Mouse (Mus musculus): ENCODE data around the gene Lrmda. TPM values are rescaled to one million over a fixed set of nuclear protein-coding genes. Genes with fewer than 3 reads are reported as not detected.

Lrmda gene
- polyA plus RNA-seq, 1 experiment from 2014 or later, result 0.80 TPM

DNA sequence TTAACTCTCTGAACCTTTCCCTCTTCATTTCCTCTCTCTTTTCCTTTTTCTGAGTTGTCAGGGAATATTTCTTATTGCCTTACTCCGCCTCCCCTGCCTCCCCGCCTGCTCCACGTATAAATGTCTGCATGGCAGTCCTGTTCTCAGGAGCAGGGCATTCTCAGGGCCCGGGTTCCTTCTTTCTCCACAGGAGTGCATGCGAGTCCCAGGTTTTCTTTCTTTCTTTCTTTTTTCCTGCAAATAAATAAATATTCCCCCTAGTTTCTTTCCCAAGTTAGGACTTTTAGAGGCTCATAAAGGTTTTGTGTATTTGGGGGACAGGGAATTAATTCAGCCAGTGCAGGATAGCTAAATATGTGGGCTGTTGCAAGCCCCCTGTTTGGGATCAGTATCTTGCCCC lies 27.7 kb upstream of the Lrmda start:
- ATAC-seq, result no peak
- H3K9me3 ChIP-seq (ENCODE audit: control insufficient read depth, low read length), result no peaks in the 10 kb centered on the region
- no peak overlapping the region for H3K9ac ChIP-seq (ENCODE audit: low read depth, low read length)
- no peak overlapping the region for H3K27ac ChIP-seq (ENCODE audit: low read depth, low read length)
- peaks cover 34% of the 10 kb centered on the region for H3K4me1 ChIP-seq (ENCODE audit: control insufficient read depth, insufficient read depth, low read depth, low read length)
- H3K36me3 ChIP-seq (ENCODE audit: control insufficient read depth, insufficient read depth, low read length), result no peaks in the 10 kb centered on the region
- H3K27me3 ChIP-seq (replicated peaks; ENCODE audit: control insufficient read depth, insufficient read depth, low read length), result peaks cover 19% of the 10 kb centered on the region
- 22% methylated on average over 5 of the region's 5 CpGs for WGBS
- H3K4me3 ChIP-seq (ENCODE audit: low read length), result no peak overlapping the region; the same call in 1 of the 2 replicates
- peak overlapping the region; percentile 84 for H3K4me2 ChIP-seq (ENCODE audit: low read length)

DNA sequence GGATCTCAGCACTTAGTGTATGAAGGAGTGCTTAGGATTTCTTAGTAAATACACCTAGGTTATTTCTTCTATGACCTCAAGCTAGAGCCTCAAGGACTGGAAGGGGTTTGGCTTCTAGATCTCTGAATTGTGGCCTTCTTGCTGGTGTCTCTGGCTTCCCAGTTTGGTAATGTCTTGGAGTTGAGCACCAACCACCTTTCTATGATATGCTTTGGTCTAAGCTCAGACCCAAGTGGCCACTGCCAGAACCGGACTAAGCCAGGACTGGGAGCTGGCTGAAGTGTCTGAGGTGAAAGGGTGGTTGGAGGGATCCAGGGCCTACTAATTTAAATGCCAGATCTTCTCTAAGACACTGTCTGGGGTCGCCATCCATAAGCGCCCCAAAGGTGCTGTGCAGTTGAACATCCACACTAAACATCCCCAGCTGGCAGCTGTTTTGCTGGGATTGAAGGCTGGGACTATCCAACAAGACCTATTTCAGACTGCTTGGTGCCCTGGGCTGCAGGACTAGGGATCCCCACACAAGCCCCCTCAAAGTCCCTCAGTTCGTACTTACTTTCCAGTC lies 27.1 kb upstream of the Lrmda start:
- WGBS, result 62% methylated on average over 4 of the region's 4 CpGs
- Histone ChIP-seq H3K9me3 (ENCODE audit: control insufficient read depth, low read length) (no peaks in the 10 kb centered on the region), H3K9ac (ENCODE audit: low read depth, low read length) (no peak overlapping the region), H3K4me1 (ENCODE audit: control insufficient read depth, insufficient read depth, low read depth, low read length) (peaks cover 34% of the 10 kb centered on the region), H3K4me3 (ENCODE audit: low read length) (no peak overlapping the region), H3K27me3 (replicated peaks; ENCODE audit: control insufficient read depth, insufficient read depth, low read length) (peaks cover 19% of the 10 kb centered on the region), H3K27ac (ENCODE audit: low read depth, low read length) (no peak overlapping the region), H3K4me2 (ENCODE audit: low read length) (peak overlapping the region; percentile 84; the same call in 1 of the 2 replicates), H3K36me3 (ENCODE audit: control insufficient read depth, insufficient read depth, low read length) (no peaks in the 10 kb centered on the region)
- no peak for ATAC-seq

DNA sequence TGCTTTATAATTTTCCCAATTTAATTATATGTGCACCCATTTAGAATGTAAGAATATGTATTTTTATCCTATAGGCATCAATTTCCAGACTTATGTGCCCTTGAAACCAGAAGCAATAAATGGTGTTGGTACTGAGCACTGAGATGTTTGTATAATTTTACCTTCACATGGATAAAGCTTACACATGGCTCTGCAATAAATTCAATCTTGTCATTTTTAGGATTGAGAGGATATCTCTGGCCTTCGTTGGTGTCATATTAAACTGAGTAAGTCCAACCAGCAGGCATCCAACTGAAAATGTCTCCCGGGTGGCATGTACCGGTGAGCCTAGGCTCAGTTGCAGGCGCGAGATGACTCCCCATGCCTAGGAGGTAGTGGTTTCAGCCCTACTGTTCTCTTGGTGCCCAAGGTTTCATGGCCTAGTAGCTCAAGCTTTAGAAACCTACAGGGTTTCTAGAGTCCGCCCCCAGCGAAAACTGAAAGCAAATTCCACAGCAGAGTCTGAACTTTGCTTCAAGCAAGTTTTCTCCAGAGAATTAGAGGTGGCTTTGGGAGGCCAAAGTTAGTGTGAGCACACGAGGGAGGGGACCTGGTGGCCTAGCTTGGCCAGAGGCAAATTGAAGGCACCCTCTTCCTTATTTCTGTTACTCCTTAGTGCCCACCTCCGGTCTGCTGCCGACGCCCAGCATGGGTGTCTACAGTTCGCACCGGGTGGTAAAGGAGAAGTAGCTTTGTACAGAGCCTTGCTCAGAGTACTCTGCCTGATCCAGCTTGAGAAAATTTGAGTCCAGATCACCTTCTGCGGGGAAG lies 26.1 kb upstream of the Lrmda start:
- Histone ChIP-seq H3K9ac (ENCODE audit: low read depth, low read length) (no peak overlapping the region), H3K4me2 (ENCODE audit: low read length) (peak overlapping the region; percentile 91), H3K4me1 (ENCODE audit: control insufficient read depth, insufficient read depth, low read depth, low read length) (peaks cover 34% of the 10 kb centered on the region), H3K27me3 (replicated peaks; ENCODE audit: control insufficient read depth, insufficient read depth, low read length) (peaks cover 19% of the 10 kb centered on the region), H3K9me3 (ENCODE audit: control insufficient read depth, low read length) (no peaks in the 10 kb centered on the region), H3K4me3 (ENCODE audit: low read length) (peak overlapping the region; percentile 52), H3K27ac (ENCODE audit: low read depth, low read length) (no peak overlapping the region), H3K36me3 (ENCODE audit: control insufficient read depth, insufficient read depth, low read length) (no peaks in the 10 kb centered on the region)
- no peak for ATAC-seq
- 21% methylated on average over 14 of the region's 14 CpGs for WGBS

DNA sequence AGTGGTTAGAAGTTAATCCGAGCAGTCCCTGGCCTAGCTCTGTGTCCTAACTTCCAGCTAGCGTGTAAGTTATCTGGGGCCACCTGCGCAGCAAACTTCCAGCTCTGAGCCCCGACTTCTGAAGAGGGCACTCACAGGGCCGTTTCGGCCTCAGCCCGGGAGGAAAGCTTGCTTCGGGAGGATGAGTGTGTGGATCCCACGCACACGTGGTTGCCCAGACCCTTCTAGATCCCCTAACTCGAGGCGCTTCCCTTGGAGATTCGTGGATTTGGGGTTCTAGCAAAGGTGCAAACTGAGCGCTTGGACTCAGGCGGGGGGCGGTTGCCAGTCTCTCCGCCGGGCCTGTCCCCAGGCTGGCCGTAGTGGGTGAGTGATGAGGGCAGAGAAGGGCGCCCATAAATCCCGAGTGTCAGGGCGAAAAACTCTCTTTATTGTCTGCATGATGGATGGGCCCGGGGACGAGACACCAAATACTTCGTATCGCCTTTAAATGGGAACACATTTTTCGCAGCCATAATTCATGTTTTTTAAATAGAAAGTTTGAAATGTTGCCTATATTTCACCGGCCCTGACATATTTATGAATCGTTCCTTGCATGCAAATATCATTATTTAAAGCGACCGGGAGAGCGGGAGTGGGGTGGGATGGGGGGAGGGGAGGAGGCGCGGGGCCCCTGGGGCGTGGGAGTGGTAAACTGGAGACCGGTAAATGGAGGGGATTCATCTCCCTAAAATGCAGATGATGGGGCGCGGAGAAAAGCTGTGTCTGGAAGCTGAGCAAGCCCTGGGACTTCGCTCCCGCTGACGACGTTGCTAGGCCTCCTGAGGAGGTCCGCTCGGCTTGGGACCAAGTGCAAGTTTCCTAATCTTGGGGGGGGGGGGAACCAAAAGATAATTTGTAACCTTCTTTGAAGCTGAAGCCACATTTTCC lies 25.2 kb upstream of the Lrmda start:
- 5% methylated on average over 44 of the region's 44 CpGs for WGBS

DNA sequence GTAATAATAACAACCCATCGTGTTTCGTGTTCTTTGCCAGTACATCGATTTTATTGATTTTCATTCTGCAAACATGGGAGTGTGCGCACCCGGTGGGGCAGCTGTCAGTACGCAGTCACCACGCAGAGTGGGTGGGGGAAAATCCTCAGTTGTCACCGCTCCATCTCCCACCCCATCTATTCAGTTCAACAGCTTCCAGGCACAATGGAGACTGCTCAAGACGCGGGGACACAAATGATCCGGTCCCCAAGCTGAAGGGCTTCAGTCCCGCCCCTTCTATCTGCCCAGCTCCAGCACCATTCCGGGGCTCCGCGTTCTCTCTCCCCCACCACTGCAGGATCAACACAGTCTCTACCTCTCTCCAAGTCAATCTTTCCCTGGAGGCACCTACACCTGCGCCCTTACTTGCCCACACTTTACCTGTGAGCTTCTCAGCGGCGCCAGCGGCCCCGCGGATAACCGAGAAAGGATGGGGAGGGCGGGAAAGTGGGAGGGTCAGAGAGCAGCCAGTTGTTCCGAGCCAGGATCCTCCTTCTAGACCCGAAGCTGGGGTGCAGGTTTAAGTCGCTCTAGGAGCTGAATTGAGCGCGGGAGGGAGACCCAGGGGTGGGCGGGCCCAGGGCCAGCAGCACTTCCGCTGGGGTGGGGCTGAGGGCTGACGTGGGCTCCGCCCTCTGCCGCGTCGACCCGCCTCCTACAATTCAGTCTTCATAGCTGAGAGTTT lies 24.3 kb upstream of the Lrmda start:
- H3K4me2 ChIP-seq (ENCODE audit: low read length), result peak overlapping the region; percentile 91
- no peaks in the 10 kb centered on the region for H3K36me3 ChIP-seq (ENCODE audit: control insufficient read depth, insufficient read depth, low read length)
- peak; percentile 85 for ATAC-seq
- peak overlapping the region; percentile 69 for H3K9ac ChIP-seq (ENCODE audit: low read depth, low read length)
- no peaks in the 10 kb centered on the region for H3K9me3 ChIP-seq (ENCODE audit: control insufficient read depth, low read length)
- H3K27me3 ChIP-seq (replicated peaks; ENCODE audit: control insufficient read depth, insufficient read depth, low read length), result peaks cover 18% of the 10 kb centered on the region
- H3K4me3 ChIP-seq (ENCODE audit: low read length), result peak overlapping the region; percentile 52
- peaks cover 20% of the 10 kb centered on the region for H3K4me1 ChIP-seq (ENCODE audit: control insufficient read depth, insufficient read depth, low read depth, low read length)
- under 1% methylated on average over 33 of the region's 36 CpGs for WGBS
- H3K27ac ChIP-seq (ENCODE audit: low read depth, low read length), result peak overlapping the region; percentile 70

More for the DNA sequence above, 25.2 kb upstream of the Lrmda start:
- no peaks in the 10 kb centered on the region for H3K36me3 ChIP-seq (ENCODE audit: control insufficient read depth, insufficient read depth, low read length)
- ATAC-seq, result no peak
- no peaks in the 10 kb centered on the region for H3K9me3 ChIP-seq (ENCODE audit: control insufficient read depth, low read length)
- H3K4me1 ChIP-seq (ENCODE audit: control insufficient read depth, insufficient read depth, low read depth, low read length), result peaks cover 26% of the 10 kb centered on the region
- peak overlapping the region; percentile 43 for H3K9ac ChIP-seq (ENCODE audit: low read depth, low read length)
- H3K27ac ChIP-seq (ENCODE audit: low read depth, low read length), result peak overlapping the region; percentile 34; the same call in 1 of the 2 replicates
- H3K27me3 ChIP-seq (replicated peaks; ENCODE audit: control insufficient read depth, insufficient read depth, low read length), result peaks cover 19% of the 10 kb centered on the region
- H3K4me2 ChIP-seq (ENCODE audit: low read length), result peak overlapping the region; percentile 91
- peak overlapping the region; percentile 52 for H3K4me3 ChIP-seq (ENCODE audit: low read length)

DNA sequence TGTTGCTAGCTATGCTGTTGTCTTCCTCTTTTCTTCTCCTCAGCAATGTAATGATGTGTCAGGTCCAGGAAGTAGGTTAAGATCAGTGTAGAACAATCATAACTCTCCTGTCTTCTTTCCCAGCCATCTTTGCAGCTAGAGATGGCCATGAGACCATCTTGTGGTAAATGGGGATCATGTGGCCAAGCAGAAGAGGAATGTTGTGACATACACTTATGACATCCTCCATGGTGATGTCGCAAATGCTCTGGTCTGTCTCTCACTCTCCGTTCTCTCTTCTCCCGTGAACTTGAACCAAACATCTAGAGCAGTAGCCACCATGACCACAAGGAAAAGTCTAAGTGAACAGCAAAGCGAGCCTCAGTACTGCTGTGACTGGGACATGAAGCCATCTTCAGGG lies 19.9 kb upstream of the Lrmda start:
- Histone ChIP-seq H3K9me3 (ENCODE audit: control insufficient read depth, low read length) (no peaks in the 10 kb centered on the region), H3K27me3 (replicated peaks; ENCODE audit: control insufficient read depth, insufficient read depth, low read length) (peaks cover 5% of the 10 kb centered on the region)

DNA sequence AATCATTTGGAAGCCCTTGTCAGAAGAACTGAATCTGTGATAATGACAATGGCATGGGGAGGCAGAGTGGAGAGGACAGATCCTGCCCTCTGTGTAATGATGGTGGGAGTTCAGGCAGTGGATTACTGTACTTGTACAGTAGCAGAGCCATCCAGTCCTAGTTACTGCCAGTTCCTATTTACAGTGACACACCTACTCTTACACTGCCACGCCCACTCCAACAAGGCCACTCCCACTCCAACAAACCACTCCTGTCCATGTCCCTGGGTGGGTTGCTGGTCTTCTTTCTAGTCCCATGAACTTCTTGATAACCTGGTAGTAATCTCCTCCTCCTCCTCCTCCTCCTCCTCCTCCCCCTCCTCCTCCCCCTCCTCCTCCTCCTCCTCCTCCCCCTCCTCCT lies 16.3 kb upstream of the Lrmda start:
- Histone ChIP-seq H3K4me3 (ENCODE audit: low read length) (no peak overlapping the region), H3K4me2 (ENCODE audit: low read length) (no peak overlapping the region), H3K4me1 (ENCODE audit: control insufficient read depth, insufficient read depth, low read depth, low read length) (no peaks in the 10 kb centered on the region), H3K9me3 (ENCODE audit: control insufficient read depth, low read length) (no peaks in the 10 kb centered on the region), H3K9ac (ENCODE audit: low read depth, low read length) (no peak overlapping the region), H3K27me3 (replicated peaks; ENCODE audit: control insufficient read depth, insufficient read depth, low read length) (no peaks in the 10 kb centered on the region), H3K27ac (ENCODE audit: low read depth, low read length) (no peak overlapping the region), H3K36me3 (ENCODE audit: control insufficient read depth, insufficient read depth, low read length) (no peaks in the 10 kb centered on the region)
- WGBS, result 100% methylated on average over 1 of the region's 1 CpGs
- no peak for ATAC-seq

More for the DNA sequence above, 19.9 kb upstream of the Lrmda start:
- 96% methylated on average over 4 of the region's 4 CpGs for WGBS
- no peak for ATAC-seq
- H3K9ac ChIP-seq (ENCODE audit: low read depth, low read length), result no peak overlapping the region
- H3K4me1 ChIP-seq (ENCODE audit: control insufficient read depth, insufficient read depth, low read depth, low read length), result peaks cover 7% of the 10 kb centered on the region
- no peak overlapping the region for H3K4me2 ChIP-seq (ENCODE audit: low read length)
- no peak overlapping the region for H3K27ac ChIP-seq (ENCODE audit: low read depth, low read length)
- H3K36me3 ChIP-seq (ENCODE audit: control insufficient read depth, insufficient read depth, low read length), result no peaks in the 10 kb centered on the region
- no peak overlapping the region for H3K4me3 ChIP-seq (ENCODE audit: low read length)

DNA sequence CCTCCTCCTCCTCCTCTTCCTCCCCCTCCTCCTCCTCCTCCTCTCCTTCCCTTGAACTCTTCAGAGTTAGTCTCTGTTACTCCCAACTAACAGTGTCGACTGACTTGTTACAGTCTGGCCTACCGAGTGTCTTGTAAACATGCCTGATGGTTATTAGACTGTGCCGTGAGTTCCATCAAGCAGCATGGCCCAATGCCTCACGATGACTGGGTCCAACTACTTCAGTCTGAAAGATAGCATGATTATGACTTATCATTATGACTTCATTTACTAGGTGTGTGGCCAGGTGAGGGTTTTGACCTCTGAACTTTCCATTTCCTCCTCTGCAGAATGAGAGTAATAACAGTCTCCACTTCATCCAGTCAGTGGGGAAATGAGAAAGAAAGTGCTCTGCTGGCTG lies 15.9 kb upstream of the Lrmda start:
- H3K4me1 ChIP-seq (ENCODE audit: control insufficient read depth, insufficient read depth, low read depth, low read length), result no peaks in the 10 kb centered on the region
- no peaks in the 10 kb centered on the region for H3K27me3 ChIP-seq (replicated peaks; ENCODE audit: control insufficient read depth, insufficient read depth, low read length)
- H3K4me3 ChIP-seq (ENCODE audit: low read length), result no peak overlapping the region
- no peak overlapping the region for H3K9ac ChIP-seq (ENCODE audit: low read depth, low read length)
- no peaks in the 10 kb centered on the region for H3K9me3 ChIP-seq (ENCODE audit: control insufficient read depth, low read length)
- H3K27ac ChIP-seq (ENCODE audit: low read depth, low read length), result no peak overlapping the region
- no peak for ATAC-seq
- 85% methylated on average over 4 of the region's 4 CpGs for WGBS
- no peak overlapping the region for H3K4me2 ChIP-seq (ENCODE audit: low read length)
- H3K36me3 ChIP-seq (ENCODE audit: control insufficient read depth, insufficient read depth, low read length), result no peaks in the 10 kb centered on the region
